Mouse (Mus musculus): ENCODE results near the gene Acot3.
"Not testable (repeated sequence)": the region's sequence is repeated elsewhere in the genome, so short reads cannot be mapped to it uniquely, and the experiment has no call there.

The Acot3 gene

DNA sequence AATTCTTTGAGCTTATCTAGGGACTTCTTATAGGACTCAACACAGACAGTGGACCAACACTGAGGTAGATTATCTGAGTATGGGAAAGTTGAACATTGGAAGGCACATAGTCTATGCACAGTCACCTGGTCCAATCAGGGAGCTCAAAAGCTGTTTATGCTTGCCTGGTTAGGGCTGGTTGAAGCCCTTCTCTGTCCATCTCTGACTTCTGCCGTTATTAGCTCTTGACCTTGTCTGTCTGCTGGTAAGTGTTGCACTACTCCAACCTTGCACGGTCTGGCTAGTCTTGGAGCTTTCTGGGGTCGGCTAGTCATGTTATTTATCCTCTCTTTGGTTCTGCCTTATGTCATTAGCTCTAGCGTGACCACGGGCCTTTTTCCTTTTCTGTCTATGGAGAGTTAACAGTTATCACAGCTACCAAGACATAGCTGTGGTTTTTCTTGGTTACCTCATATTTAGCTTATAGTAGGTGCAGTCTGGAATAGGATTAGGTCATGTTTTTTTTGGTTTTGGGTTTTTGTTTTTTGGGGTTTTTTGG lies at the start of gene Acot3:
Gene Acot3, plus strand, starts transcription at position 208 of the 538 bp plus-strand sequence.
- DNase-seq (ENCODE audit: low read depth) = no peak

DNA sequence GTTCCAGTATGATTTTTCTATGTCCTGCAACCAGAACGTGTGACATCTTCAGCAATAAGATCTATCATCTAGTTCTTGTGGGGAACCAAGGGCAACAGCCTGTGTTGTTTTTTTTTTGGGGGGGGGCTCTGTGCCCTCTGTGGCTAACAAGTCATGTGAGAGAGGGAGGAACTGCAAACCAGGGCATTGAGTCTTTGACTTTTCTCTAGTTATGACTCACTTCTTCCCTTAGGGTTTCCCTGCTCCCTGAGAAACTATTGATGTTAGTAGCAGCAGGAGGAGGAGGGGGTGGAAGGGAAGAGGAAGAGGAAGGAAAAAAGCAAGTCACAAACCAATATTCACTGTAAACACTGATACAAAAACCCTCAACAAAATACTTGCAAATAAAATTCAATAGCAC lies 48.1 kb upstream of the Acot3 start:
- no peak for DNase-seq (ENCODE audit: low read depth)

DNA sequence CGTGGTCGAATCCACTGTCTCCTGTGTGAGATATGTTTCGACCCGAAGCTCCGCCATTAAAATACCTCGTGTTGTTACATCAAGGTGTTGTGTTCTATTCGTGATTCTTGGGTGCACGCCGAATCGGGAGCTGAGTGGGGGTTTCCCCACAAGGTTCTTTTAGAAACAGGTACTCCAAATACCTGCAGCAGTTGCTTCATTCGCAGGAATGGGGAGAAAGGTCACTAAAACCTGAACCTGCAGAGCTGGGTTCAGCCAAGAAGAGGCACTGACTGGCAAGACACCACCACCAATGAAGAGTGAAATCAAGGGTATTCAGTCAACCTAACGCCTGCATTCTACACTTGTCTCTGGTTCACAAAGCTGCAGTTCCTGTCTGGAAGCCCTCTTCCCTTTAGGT lies 43.7 kb upstream of the Acot3 start:
- no peak for DNase-seq (ENCODE audit: low read depth)

DNA sequence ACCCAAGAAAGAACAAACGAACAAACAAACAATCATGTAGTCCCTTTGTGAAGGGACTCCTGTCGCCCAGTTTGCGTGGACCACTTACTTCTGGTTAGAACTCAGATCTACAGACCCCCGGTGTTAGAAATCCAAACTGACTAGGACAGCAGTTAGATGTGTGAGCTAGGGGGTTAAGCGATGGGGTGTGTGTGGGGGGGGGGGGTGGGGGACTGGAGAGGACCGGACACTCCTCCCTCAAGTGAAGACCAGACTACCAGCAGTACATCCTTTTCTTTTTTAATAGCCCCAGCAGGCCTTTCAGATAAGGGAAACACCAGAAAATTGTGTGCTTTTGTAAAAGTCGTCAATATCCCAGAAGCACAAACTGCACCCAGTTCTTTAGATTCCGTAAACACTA lies 43.2 kb upstream of the Acot3 start:
- no peak for DNase-seq (ENCODE audit: low read depth)

DNA sequence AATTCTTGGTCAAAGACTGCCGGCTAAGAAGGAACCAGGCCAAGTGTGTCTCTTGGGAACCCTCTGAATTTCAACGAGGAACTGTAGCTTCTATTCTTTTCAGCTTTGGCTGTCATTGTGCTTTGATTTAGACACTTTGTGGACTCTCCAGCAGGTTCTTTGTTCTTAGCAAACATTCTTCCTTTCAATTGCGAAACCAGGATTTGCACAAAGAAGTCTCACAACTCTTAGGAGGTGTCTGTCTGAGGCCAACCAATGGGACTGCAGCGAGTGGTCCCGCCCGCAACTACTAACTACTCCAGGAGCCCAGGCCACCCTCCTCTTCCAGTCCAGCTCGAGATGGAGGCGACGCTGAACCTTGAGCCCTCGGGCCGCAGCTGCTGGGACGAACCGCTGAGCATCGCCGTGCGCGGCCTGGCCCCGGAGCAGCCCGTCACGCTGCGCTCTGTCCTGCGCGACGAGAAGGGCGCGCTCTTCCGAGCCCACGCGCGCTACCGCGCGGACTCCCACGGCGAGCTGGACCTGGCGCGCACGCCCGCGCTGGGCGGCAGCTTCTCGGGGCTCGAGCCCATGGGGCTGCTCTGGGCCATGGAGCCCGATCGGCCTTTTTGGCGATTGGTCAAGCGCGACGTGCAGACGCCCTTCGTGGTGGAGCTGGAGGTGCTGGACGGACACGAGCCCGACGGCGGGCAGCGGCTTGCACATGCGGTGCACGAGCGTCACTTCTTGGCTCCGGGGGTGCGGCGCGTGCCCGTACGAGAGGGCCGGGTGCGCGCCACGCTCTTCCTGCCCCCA lies 42.6 kb upstream of the Acot3 start, which contains the start of gene Acot1:
Gene Acot1, plus strand, starts transcription at position 320 of the 795 bp plus-strand sequence.
- peak; percentile 60 for DNase-seq (ENCODE audit: low read depth)

DNA sequence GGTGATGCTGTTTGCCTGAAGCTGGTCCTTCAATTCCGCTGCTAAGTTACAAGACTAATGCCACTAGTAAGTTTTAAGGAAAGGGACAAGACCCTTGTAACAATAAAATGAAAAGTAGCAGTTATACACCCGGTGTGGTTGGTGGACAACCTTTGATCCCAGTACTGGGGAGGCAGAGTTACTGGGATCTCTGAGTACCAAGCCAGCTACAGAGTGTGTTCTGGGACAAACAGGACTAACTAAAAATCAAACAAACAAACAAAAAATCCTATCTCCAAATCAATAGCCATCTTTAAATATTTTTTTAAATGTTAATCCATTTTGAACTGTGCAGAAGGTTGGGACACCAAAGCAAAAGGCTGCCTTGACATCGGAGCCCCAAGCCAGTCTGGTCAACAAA lies 41.7 kb upstream of the Acot3 start:
- DNase-seq (ENCODE audit: low read depth) = no peak

DNA sequence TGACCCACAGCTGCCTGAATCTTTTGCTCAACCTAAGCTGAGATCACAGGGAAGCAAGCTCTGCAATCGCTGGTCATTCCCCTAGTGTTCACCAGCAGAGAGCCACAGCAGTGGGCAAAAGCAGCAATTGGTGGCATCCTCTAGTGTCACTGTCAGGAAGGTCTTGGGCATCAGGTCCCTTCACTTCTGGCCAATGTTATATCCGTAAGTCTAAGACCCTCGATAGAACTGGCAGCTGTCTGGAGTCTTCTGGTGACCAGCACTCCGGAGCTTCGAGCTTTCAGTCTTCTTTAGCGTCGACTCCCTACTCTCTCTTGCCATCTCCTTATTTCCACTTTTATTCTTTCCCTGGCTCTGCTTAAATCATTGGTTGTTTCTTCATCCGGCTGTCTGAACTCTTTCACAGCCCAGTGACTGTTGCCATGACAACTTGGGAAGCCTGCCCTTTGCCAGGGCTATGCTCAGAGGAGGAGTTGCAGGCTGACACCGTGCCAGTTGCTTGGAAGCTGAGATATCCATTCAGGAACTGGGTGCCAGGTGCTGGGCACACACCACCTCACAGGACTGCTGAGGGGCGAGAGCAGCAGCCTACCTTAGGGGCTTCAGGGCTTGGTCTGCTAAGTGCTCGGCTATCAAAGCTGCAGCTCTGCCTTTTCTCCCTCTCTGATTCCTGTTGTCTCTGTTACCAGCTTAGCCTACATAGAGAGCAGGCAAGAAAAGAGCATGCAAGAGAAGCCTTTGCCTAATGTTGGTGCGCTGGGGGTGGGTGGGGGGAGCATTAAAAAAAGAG lies 40.5 kb upstream of the Acot3 start:
- peak; percentile 49 for DNase-seq (ENCODE audit: low read depth)

DNA sequence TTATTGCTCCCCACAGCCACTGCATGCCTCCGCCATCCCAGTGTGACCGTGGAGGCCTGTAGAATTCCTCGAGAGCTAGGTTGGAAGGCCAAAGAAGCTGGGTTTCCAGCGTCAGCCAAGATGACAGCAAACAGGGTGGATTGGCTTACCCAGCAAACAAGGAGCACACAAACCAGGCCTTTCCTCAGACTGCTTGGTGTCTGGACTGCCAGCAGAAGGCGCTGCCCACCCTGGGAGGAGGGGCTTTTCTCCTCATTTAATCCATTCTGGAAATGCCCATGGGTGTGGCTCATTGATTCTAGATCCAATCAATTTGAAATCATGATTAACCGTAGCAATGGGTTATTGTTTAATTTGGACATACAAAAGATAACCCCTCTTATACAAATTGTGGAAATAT lies 38.8 kb upstream of the Acot3 start:
- DNase-seq (ENCODE audit: low read depth) = no peak

DNA sequence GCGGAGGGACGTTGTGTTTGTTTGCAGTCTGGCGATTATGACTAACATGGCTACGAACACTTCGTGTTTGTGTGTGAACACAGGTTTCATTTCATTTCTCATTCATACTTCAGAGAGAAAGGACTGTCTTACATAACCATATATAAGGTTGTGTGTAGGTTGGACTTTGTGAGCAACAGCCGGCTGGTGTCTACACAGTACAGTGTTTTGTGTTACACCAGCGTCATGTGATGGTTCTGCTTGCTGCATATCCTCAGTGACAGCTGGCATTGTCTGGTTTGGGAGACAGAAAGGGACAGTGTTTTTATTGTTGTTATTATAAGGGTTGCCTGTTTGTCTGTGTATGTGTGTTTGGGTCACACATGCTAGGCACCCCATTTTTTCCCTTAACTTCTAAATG lies 38.2 kb upstream of the Acot3 start:
- DNase-seq (ENCODE audit: low read depth) = no peak

DNA sequence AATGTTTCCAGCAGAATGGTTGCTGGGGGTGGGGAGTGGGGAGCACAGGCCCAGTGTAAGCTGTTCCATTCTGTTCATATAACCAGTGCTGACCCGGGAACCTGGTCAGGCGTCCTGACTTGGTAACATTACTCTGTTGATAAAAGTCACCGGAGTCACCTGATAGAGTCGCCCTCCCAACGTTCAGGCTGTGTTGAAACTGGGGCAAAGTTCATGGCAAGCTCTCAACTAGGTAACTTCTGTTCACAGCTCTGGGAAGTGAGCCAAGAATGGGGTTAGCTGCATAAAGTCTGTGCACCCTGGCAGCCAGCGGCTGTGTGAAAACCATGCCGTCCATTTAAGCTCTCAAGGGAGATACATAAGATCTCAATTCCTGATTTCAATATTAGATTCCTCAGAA lies 31.4 kb upstream of the Acot3 start:
- DNase-seq (ENCODE audit: low read depth) = peak; percentile 51

DNA sequence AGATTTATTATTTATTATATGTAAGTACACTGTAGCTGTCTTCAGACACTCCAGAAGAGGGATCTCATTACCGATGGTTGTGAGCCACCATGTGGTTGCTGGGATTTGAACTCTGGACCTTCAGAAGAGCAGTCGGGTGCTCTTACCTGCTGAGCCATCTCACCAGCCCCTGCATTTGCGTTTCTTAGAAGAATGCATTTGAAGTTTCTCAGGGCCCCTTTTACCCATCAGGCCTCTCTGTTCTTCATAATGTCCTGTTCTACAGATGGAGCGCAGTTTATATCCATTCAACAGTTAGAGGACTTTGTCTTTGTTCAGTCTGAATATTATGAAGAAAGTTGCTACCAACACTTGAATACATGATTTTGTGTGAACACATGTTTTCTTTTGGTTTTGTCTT lies 29.7 kb upstream of the Acot3 start:
- DNase-seq (ENCODE audit: low read depth) = not testable (repeated sequence)

DNA sequence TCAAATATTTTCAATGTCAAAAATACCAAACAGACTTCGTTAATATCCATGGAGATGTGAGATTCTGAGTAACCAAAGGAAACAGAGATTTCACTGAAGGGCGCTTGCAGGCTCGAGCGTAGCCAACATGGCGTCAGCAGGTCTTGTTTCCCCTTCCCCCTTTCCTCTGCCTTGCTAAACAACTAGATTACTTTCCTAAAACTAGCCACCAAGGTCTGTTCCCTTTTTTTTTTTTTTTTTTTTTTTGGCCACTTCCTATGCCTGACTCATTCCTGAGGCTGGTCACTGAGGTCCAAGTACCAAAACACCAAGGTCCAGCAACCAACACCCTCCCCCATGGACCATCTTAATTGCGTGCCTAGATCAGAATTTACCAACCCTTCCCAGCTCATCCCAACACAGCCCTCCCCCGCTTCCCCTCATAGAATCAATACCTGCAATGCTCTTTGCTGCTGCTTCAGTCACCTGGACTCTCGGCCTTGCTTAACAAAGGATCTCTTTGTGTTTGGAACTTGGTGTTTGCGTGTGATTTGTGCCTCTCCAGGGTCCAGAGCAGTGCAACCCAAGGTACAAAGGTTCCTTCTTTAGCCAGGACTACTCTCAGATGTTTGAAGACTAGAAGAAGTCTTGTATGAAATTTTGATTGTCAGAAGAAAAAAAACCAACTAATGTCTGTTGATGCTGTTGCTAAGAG lies 28.7 kb upstream of the Acot3 start:
- DNase-seq (ENCODE audit: low read depth) = no peak

DNA sequence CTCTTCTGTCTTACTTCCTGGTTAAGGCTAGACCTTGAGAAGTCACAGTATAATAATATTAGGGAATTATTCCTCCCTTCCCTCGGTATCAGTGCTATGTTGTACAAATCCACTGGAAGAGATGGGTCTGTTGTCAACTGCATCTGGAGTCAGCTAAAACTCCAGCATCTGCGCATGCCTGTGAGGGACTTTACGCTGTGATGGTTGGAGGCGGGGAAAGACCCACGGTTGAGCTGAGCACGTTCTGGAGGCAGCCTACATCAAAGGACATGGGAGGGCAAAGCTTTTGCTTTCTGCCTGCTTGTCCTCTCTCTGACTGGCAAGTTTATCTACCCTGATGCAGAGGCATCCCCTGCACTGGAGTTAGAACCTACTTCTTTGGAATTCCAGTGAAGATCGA lies 26.1 kb upstream of the Acot3 start:
- DNase-seq (ENCODE audit: low read depth) = no peak

DNA sequence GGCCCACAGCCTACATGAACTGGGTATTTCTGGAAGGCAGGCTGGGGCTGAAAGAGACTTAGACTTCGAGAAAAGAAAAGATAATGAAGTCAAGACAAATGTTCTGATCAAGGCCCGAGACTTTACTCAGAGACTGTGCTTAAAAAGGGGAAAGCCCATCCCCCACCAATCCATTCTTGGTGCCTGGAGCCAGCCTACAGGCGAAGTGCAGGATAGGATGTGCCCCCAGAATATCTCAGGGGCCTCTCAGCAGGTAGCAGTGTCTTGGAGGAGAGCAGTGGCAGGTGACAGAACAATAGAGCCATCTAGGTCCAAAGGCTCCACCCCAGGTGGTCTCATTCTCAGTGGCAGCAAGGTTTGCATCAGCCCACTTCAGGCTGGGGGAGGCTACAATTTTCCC lies 23.6 kb upstream of the Acot3 start:
- DNase-seq (ENCODE audit: low read depth) = not testable (repeated sequence)

DNA sequence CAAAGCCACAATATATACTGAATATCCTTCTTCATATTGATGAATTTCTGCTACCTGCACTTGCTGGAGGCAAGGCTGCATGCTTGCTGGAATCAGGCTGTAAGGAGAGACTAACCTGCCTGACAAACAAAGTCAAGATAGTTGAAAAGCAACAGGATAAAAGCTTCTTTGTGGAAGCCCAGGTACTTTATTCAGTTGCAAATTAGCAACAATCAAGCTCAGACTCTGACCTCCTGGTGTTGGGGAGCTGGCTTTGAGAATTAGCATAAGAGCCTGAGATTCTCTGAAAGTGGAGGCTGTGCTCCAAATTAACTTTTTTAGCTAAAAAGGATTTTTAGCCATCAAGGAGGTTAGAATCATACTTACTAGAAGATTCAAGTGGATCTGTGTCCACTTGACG lies 22.9 kb upstream of the Acot3 start:
- not testable (repeated sequence) for DNase-seq (ENCODE audit: low read depth)

DNA sequence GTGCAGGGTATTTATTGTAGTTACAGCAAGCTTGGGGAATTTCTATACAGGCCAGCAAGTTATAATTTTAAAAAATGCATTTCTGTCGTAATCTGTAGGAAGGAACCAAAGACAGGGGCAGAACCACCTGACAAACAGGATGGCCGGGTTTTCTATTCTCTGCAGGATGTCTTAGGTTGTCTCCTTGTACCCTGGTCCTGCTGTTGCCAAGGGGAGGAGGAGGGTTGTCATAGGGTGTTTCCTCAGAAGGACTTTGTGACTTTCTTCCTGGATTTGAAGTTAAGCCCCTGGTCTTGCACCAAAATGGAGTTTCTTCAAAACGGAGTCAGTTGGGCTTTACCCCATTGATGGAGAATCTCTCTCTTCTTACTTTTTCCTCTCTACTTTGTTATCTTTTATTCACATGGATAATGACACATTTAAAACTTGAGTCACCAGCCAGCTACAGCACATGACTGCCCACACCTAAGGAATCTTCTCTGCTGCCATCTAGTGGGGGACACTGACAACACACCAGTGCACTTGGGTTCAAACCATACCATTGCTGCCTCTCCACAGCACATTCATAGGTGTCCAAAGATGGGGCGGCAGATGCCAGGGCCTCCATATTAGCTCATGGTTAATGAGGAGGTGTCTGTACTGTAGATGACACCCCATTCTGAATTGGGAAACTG lies 21.1 kb upstream of the Acot3 start:
- DNase-seq (ENCODE audit: low read depth) = peak; percentile 57

DNA sequence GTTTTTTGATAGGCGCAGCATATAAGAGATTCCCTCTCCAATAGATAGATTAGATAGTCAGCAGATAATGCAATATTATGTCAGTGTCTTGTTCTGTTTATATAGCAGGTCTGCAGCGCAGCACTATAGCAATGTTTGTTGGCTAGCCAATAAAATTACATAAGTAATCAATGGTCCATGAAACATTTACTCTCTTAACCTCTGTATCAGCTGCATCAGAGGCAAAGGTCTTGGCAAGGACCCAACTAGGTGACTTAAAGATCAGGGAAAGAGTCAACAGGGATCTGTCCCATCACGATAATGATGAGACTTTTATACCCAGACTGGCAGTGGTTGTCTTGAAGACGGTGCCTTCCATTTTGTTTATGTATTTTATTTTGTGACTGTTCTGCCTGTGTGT lies 19.1 kb upstream of the Acot3 start:
- DNase-seq (ENCODE audit: low read depth) = no peak

DNA sequence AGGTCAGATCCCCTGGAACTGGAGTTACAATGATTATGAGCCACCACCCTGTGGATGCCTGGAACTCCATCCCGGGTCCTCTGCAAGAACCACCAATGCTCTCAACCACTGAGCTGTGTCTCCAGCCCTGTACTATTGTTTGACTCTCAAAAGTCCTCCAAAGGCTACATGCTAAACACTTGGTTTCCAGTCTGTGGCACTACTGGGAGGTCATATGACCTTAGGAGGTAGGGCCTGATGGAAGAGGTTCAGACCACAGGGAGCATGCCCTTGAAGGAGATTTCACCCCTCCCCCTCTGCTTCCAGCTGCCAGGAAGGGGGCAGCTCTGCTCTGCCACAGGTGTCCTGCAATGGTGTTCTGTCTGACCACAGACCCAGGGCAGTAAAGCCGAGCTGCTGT lies 18.6 kb upstream of the Acot3 start:
- not testable (repeated sequence) for DNase-seq (ENCODE audit: low read depth)

DNA sequence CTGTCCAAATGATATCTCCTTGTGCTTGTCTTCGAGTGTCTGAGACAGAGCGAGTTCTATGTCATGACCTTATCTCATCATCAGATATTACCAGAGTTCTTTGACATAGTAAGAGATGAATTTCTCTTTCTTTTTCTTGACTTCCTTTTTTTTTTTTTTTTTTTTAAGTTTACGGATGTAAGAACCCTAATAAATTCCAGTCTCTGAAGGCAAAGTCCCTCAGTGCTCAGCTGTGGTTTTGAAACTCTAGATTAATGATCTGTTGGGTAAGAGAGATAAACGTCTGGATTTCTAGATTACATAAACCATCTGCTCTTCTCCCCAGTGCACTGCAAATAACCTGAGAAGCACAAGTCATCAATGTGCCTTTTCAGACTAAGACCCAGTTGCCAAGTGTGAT lies 17.8 kb upstream of the Acot3 start:
- DNase-seq (ENCODE audit: low read depth) = no peak

DNA sequence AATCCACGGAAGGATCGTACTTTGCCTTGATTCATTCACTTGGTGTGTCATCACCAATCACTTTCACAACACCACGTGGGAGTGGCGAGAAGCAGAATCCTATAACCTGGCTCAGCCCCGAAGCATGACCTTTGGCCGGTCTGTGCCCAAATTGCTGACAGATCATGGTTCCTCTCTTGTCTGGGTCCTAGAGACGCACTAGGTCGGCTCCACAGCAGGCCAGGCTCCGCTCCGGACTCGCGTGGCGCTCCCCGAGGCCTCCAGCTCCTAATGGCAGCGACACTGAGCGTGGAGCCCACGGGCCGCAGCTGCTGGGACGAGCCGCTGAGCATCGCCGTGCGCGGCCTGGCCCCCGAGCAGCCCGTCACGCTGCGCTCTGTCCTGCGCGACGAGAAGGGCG lies 13.7 kb upstream of the Acot3 start, which contains the start of gene Acot4:
Gene Acot4, plus strand, starts transcription at position 139 of the 400 bp plus-strand sequence.
- DNase-seq (ENCODE audit: low read depth) = not testable (repeated sequence)

DNA sequence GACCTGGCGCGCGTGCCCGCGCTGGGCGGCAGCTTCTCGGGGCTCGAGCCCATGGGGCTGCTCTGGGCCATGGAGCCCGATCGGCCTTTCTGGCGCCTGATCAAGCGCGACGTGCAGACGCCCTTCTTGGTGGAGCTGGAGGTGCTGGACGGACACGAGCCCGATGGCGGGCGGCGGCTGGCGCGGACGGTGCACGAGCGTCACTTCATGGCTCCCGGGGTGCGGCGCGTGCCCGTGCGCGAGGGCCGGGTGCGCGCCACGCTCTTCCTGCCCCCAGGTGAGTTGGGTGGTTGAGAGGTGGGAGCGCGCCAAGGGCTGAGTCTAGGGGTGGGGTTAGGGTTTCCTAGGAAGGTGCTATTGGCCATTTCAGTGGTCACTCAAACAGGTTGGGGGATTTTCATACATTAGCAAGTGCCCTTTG lies 13.2 kb upstream of the Acot3 start, which contains the start of gene Gm49366:
Gene Gm49366, plus strand, starts transcription at position 245 of the 421 bp plus-strand sequence.
- not testable (repeated sequence) for DNase-seq (ENCODE audit: low read depth)

DNA sequence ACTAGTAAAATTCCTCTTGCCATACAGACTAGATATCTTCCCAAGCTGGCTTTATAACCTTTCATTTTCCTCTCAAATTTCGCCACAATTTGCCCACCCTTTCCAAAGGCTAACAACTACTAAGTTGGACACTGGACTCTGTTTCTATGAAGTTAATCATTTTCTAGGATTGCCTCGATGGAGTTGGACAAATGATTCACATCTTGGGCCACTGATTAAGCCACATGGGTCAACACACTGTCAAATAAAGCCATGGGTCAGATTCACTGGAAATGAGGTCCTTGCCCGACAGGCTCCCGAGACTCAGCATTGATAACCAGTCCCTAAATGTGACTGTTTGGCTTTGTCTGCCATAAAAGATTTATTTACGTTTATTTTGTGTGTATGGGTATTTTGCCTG lies 9.7 kb upstream of the Acot3 start:
- no peak for DNase-seq (ENCODE audit: low read depth)

All from fibroblast of lung, adult 2 months (primary cell).